Mouse (Mus musculus) liver, adult 2 months (tissue): ENCODE measurements around the gene Mprip.

Experiments
- CTCF ChIP-seq: fragments of 200-500 bp; IDR thresholded peaks from 2 replicates; pipeline ENCODE4 v1.5.1; 2011; ENCODE audit warnings: low read depth, low read length, control low read depth
- POLR2A ChIP-seq: fragments of 200-500 bp; IDR thresholded peaks from 2 replicates; pipeline ENCODE4 v1.6.1; 2011; ENCODE audit warnings: low read length, control low read depth; ENCODE audit not compliant: insufficient read depth; ENCODE audit errors: extremely low read depth

DNA sequence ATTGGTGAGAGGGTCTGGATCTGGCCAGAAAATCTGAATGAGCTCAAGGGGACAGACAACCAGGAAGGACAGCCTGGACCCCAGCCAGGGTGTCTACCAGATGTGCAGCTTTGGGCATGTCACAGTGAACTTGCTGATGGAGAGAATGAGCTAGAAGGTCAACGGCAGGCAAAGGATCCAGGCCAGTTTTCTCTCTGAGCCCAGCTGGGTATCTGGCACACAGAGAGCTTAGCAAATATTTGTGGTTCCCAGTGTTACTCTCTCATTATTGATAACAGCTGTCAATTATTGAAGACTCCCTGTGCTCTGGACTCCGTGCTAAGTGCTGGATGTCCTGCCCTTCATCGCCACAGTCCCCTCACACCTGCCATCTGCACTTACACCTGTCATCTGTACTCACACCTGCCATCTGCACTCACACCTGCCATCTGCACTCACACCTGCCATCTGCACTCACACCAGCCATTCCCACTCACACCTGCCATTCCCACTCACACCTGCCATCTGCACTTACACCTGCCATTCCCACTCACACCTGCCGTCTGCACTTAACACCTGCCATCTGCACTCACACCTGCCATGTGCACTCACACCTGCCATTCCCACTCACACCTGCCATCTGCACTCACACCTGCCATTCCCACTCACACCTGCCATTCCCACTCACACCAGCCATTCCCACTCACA lies 21.0 kb upstream of the Mprip start:
- TF ChIP-seq POLR2A (no peak), CTCF (no peak)
